Mouse (Mus musculus): ENCODE measurements at regions not wholly inside any gene's neighbourhood (a gene's known extent, or its start where the extent isn't known, plus 50 kb on each side); places are given as distances from the start of the nearest gene placed in this dataset.
"Not testable (repeated sequence)": the region's sequence is repeated elsewhere in the genome, so short reads cannot be mapped to it uniquely, and the experiment has no call there.

DNA sequence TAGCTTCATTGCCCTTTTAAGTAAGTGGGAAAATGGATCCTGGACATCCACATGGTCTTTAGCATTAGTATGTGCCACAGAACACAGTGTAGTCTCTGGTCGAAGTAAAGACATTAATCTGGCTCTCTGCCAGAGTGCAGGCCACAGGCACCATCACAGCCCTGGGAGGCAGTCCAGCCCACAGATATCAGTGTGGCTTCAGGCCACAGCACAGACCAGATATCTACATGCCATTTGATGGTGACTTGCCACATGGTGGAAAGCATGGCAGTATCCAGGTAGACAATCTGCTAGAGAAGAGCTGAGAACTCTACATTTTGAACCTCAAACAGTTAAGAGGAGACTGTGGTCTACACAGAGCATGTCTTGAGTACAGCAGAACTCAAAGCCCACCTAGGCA, 981.2 kb upstream of the Cntn5 start:
- TF ChIP-seq CTCF (IDR thresholded peaks at IDR 0.05; ENCODE audit: borderline replicate concordance, extremely low read depth, insufficient read depth, insufficient read length) (no peak), POLR2A (IDR thresholded peaks at IDR 0.05; ENCODE audit: borderline replicate concordance, extremely low read depth, insufficient read depth, insufficient read length, poor library complexity, severe bottlenecking) (no peak)
- no peak for DNase-seq (ENCODE audit: low read depth)

DNA sequence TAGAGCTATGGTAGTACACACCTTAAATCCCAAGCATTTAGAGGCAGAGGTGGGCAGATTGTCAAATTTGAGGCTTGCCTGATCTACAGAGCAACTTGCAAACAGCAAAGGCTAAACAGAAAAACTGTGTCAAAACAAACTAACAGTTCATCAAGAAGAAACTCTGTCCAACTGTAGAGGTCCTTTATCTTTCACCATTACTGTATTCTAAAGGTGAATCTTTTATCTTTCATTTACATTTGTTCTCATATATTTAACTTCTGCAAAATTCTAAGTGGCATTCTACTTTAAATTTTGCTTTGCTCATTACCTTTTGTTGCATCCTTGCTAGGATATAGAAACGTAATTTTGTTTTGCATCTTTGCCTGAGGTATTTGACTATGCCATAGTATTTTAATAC, 967.5 kb upstream of the Cntn5 start:
- TF ChIP-seq POLR2A (IDR thresholded peaks at IDR 0.05; ENCODE audit: borderline replicate concordance, extremely low read depth, insufficient read depth, insufficient read length, poor library complexity, severe bottlenecking) (no peak), CTCF (IDR thresholded peaks at IDR 0.05; ENCODE audit: borderline replicate concordance, extremely low read depth, insufficient read depth, insufficient read length) (no peak)
- no peak for DNase-seq (ENCODE audit: low read depth)

GRCm38 (mm10) chr9:11871489-11871888, 966.9 kb upstream of the Cntn5 start:
- no peak for TF ChIP-seq POLR2A (IDR thresholded peaks at IDR 0.05; ENCODE audit: borderline replicate concordance, extremely low read depth, insufficient read depth, insufficient read length, poor library complexity, severe bottlenecking)
- TF ChIP-seq CTCF (IDR thresholded peaks at IDR 0.05; ENCODE audit: borderline replicate concordance, extremely low read depth, insufficient read depth, insufficient read length): no peak
- no peak for DNase-seq (ENCODE audit: low read depth)

DNA sequence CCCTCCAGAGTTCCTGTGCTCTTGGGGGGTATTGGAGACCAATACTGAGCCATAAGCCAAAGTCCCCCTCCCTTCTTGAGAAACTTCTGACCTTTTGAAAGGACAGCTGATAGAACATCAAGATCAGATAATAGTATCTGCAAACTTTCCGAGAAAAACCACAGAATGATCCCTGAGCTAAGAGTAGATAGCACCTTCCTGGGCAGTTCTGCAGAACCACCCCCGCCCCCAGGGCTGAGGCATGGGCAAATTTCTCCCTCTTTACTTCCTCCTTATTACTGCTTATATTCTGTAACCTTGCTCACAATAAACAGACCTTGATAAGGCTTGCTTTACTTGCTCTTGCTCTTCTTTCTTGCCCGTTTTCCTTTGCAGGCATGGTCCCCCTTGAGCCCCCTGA, 944.1 kb upstream of the Cntn5 start:
- DNase-seq (ENCODE audit: low read depth): not testable (repeated sequence)

Data from brain, embryonic 14.5 days (tissue).